Mouse (Mus musculus) C2C12 (cell line): ENCODE data around the gene Arhgef10l.

ENCODE experiments used
- CEBPB ChIP-seq: IDR thresholded peaks from one replicate; pipeline ENCODE4 v1.6.1; 2011; ENCODE audit warnings: low read depth, mild to moderate bottlenecking, control low read depth, moderate library complexity
- CTCF ChIP-seq: IDR thresholded peaks from one replicate; pipeline ENCODE4 v1.5.1; 2011; ENCODE audit not compliant: control insufficient read depth, insufficient read depth, insufficient read length
- MAX ChIP-seq: IDR thresholded peaks from one replicate; pipeline ENCODE4 v1.6.1; 2011; ENCODE audit warnings: mild to moderate bottlenecking, control low read depth
- MYOG ChIP-seq: IDR thresholded peaks from one replicate; pipeline ENCODE4 v1.6.1; 2011; ENCODE audit not compliant: control insufficient read depth, insufficient read length; ENCODE audit errors: extremely low read depth

DNA sequence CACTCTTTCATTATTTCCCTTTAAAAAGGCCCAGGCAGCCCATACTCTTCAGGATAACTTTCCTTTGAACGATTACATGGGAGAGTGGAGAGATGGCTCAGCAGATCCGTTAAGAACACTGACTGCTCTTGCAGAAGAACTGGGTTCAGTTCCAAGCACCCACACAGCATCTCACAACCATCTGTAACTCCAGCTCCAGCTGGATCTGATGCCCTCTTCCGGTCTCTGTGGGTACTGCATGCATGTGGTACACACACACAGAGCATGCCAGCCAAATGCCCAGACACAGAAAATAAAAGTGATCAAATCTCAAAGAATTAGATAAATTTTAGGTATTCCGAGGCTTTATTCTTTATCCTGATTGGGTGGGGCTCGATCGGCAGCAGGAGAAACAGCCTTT is 115.1 kb downstream of the Arhgef10l start:
- TF ChIP-seq CTCF (no peak), CEBPB (no peak), MYOG (no peak), MAX (no peak)
